Mouse (Mus musculus): Measurements from ENCODE around the gene Ascl2. TPM values are rescaled to one million over a fixed set of nuclear protein-coding genes. Genes with fewer than 3 reads are reported as not detected.

Gene Ascl2
- total and polyA plus RNA-seq, 2 experiments from 2014 or later: 0.44 TPM; not detected in 1

DNA sequence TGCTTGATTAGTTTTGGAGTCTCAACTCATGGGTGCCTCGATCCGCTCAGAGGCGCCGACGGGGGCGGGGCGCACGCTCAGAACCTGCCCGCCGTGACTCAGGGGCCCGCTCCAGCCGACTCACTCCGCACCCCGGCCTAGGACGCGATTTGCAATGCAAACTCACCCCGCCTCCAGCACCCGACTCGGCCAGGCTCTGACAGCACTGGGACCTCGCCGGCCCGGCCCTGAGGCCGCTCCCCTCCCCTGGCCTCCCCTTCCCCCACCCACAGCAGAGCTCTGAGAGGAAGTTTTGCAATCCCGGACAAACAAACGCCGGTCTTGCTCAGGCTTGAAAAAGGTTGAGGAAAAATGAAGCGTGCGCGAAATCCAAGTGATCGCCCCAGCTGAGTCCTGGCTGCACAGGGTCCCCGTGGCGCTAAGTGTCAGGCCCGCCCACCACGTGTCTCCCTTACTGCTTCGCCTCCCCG lies 1.6 kb downstream of the Ascl2 start:
- ATAC-seq (no peak), DNase-seq (no peak)
- Histone ChIP-seq H3K4me3 (ENCODE audit: low read depth, low read length) (peak overlapping the region; percentile 42), H3K4me2 (ENCODE audit: low read depth) (peak overlapping the region; percentile 92), H3K36me3 (ENCODE audit: insufficient read depth) (no peaks in the 10 kb centered on the region), H3K9ac (peak overlapping the region; percentile 37), H3K27ac (ENCODE audit: low read depth, low read length) (no peak overlapping the region), H3K9me3 (ENCODE audit: low read length) (no peaks in the 10 kb centered on the region), H3K4me1 (ENCODE audit: insufficient read depth) (no peaks in the 10 kb centered on the region), H3K27me3 (ENCODE audit: insufficient read depth, low read length) (peaks cover 53% of the 10 kb centered on the region)
- 0% methylated on average over 36 of the region's 36 CpGs for WGBS
- no peak for TF ChIP-seq CTCF (IDR thresholded peaks at IDR 0.05; ENCODE audit: low read depth)

DNA sequence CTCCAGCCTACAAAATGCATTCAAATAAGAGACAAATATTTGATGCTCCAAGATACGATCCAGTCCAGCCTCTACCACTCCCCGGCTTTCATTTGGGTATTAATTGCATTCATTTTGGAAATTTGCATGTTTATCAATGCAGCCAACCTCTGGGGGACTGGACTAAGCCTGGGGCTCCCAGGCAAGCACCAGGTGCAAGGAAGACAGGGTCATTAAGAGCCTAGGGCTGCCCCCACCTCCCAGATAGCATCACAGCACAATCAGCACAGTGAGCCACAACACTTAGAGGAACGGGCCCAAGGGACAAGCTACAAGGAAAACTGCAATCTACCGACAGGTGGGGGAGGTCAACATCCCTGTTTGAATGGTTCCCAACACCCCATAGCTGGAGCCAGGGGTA lies 9.3 kb downstream of the Ascl2 start:
- TF ChIP-seq CTCF (IDR thresholded peaks at IDR 0.05; ENCODE audit: low read depth): no peak
- Histone ChIP-seq H3K4me3 (ENCODE audit: low read depth, low read length) (no peak overlapping the region), H3K4me2 (ENCODE audit: low read depth) (no peak overlapping the region), H3K9me3 (ENCODE audit: low read length) (no peaks in the 10 kb centered on the region), H3K36me3 (ENCODE audit: insufficient read depth) (no peaks in the 10 kb centered on the region), H3K9ac (no peak overlapping the region), H3K27ac (ENCODE audit: low read depth, low read length) (no peak overlapping the region), H3K27me3 (ENCODE audit: insufficient read depth, low read length) (no peaks in the 10 kb centered on the region; the same call in 1 of the 2 replicates), H3K4me1 (ENCODE audit: insufficient read depth) (no peaks in the 10 kb centered on the region)
- ATAC-seq: no peak
- 67% methylated on average over 4 of the region's 4 CpGs for WGBS
- DNase-seq: no peak

DNA sequence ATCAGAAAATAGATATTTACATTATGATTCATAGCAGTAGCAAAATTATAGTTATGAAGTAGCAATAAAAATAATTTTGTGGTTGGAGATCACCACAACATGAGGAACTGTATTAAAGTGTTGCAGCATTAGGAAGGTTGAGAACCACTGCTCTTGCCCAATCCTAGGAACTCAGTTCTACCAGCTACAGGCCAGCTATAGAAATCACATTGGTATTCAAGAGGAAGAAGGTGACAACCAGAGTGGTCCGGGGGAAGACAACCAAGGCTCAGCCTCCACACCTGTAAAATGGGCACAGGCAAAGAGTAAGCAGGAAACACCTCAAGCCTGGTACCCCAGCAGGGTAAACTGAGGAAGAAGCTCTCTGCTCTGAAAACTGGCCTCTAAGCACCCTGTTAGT lies 10.2 kb downstream of the Ascl2 start:
- DNase-seq (no peak), ATAC-seq (no peak)
- no peak for TF ChIP-seq CTCF (IDR thresholded peaks at IDR 0.05; ENCODE audit: low read depth)
- Histone ChIP-seq H3K4me1 (ENCODE audit: insufficient read depth) (no peaks in the 10 kb centered on the region), H3K27ac (ENCODE audit: low read depth, low read length) (no peak overlapping the region), H3K9ac (no peak overlapping the region), H3K36me3 (ENCODE audit: insufficient read depth) (no peaks in the 10 kb centered on the region), H3K4me3 (ENCODE audit: low read depth, low read length) (no peak overlapping the region), H3K9me3 (ENCODE audit: low read length) (no peaks in the 10 kb centered on the region), H3K4me2 (ENCODE audit: low read depth) (no peak overlapping the region), H3K27me3 (ENCODE audit: insufficient read depth, low read length) (no peaks in the 10 kb centered on the region; the same call in 1 of the 2 replicates)
- whole genome bisulfite sequencing: 97% methylated on average over 1 of the region's 1 CpGs

DNA sequence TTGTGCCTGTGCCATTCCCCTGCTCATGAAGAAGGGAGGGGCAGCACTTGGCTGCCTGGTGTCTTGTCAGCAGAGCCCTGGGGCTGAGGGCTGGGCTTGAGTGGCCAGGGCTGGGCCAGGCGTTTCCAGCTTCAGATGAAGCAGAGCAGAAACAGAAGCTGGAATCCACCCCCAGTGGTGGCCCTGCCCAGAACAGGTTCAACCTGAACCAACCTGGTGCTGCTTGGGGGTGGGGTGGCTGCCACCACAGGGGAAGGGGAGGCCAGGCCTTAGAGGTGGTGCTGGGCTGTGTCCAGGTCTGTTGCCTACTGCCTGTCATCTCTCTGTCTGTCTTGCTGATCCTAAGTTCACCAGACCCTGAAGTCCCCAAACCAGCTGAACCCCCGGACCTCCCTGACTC lies 13.0 kb downstream of the Ascl2 start:
- TF ChIP-seq CTCF (IDR thresholded peaks at IDR 0.05; ENCODE audit: low read depth): no peak
- Histone ChIP-seq H3K36me3 (ENCODE audit: insufficient read depth) (no peaks in the 10 kb centered on the region), H3K27me3 (ENCODE audit: insufficient read depth, low read length) (no peaks in the 10 kb centered on the region), H3K4me1 (ENCODE audit: insufficient read depth) (no peaks in the 10 kb centered on the region), H3K9ac (no peak overlapping the region), H3K4me2 (ENCODE audit: low read depth) (no peak overlapping the region), H3K27ac (ENCODE audit: low read depth, low read length) (no peak overlapping the region), H3K4me3 (ENCODE audit: low read depth, low read length) (no peak overlapping the region), H3K9me3 (ENCODE audit: low read length) (no peaks in the 10 kb centered on the region)
- ATAC-seq (no peak), DNase-seq (no peak)
- 76% methylated on average over 2 of the region's 2 CpGs for WGBS

DNA sequence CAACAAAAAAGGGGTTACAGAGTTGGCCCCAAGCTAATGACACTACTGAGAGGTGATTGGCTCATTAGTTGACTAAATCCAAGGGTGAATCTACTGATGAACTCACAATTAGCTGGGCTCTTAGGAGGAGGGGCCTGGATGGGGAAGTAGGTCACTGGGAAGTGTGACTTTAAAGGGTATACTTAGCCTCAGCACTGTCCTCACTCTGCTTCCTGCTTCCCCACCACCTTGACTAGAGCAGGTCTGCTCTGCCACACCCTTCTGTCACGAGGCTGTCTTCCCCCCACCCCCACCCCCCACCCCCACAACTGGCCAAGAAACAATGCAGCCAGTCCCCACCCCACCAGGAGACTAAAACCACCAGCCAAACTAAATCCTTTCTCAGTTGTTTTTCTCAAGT lies 19.5 kb downstream of the Ascl2 start:
- Histone ChIP-seq H3K4me2 (ENCODE audit: low read depth) (no peak overlapping the region), H3K27ac (ENCODE audit: low read depth, low read length) (no peak overlapping the region), H3K9ac (no peak overlapping the region), H3K36me3 (ENCODE audit: insufficient read depth) (no peaks in the 10 kb centered on the region), H3K4me3 (ENCODE audit: low read depth, low read length) (no peak overlapping the region), H3K4me1 (ENCODE audit: insufficient read depth) (no peaks in the 10 kb centered on the region), H3K27me3 (ENCODE audit: insufficient read depth, low read length) (no peaks in the 10 kb centered on the region), H3K9me3 (ENCODE audit: low read length) (no peaks in the 10 kb centered on the region)
- ATAC-seq (no peak), DNase-seq (no peak)
- TF ChIP-seq CTCF (IDR thresholded peaks at IDR 0.05; ENCODE audit: low read depth): no peak
- 7% methylated on average over 1 of the region's 1 CpGs for WGBS

DNA sequence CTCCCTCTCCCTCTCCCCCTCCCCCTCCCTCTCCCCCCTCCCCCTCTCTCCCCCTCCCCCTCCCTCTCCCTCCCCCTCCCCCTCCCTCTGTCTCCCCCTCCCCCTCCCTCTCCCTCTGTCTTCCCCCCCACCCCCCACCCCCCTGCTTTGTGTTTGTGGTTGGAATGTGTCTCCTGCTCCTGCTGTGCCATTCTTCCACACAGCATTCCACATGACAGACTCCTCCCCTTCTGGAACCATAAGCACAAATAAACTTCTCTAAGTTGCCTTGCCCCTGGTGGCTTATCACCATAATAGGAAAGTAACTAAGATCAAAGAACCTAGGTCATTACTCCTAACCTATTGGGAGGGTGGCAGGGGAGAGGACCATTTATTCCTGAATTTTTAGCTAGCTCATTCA lies 31.4 kb downstream of the Ascl2 start:
- no peaks in the 10 kb centered on the region for H3K27me3 ChIP-seq (ENCODE audit: insufficient read depth, low read length)
- H3K4me2 ChIP-seq (ENCODE audit: low read depth): no peak overlapping the region
- no peak overlapping the region for H3K9ac ChIP-seq
- no peaks in the 10 kb centered on the region for H3K4me1 ChIP-seq (ENCODE audit: insufficient read depth)
- ATAC-seq (no peak), DNase-seq (no peak)
- H3K27ac ChIP-seq (ENCODE audit: low read depth, low read length): no peak overlapping the region
- no peaks in the 10 kb centered on the region for H3K9me3 ChIP-seq (ENCODE audit: low read length)
- H3K36me3 ChIP-seq (ENCODE audit: insufficient read depth): no peaks in the 10 kb centered on the region
- TF ChIP-seq CTCF (IDR thresholded peaks at IDR 0.05; ENCODE audit: low read depth): no peak
- no peak overlapping the region for H3K4me3 ChIP-seq (ENCODE audit: low read depth, low read length)

DNA sequence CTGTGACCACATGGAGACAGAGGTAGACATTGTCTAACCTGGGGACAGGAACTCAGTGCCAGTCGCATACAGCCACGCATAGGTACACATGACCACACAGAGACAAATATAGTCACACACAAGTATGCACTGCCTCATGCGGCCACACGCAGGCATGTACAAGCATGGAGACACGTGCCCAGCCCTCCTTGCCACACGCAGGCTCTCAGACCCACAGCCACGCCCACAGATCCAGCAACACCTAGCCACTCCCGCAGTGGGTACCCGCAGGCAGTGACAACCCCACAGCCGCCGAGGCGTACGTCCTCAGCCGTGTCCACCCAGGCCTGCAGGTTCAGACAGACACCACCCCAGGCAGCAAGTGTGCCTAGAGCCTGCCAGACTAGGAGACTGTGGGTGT lies 33.4 kb downstream of the Ascl2 start:
- H3K4me2 ChIP-seq (ENCODE audit: low read depth): no peak overlapping the region
- TF ChIP-seq CTCF (IDR thresholded peaks at IDR 0.05; ENCODE audit: low read depth): no peak
- H3K27ac ChIP-seq (ENCODE audit: low read depth, low read length): no peak overlapping the region
- WGBS: 88% methylated on average over 14 of the region's 14 CpGs
- no peak for DNase-seq
- no peaks in the 10 kb centered on the region for H3K4me1 ChIP-seq (ENCODE audit: insufficient read depth)
- no peak overlapping the region for H3K9ac ChIP-seq
- no peak for ATAC-seq
- H3K27me3 ChIP-seq (ENCODE audit: insufficient read depth, low read length): no peaks in the 10 kb centered on the region
- no peak overlapping the region for H3K4me3 ChIP-seq (ENCODE audit: low read depth, low read length)
- H3K9me3 ChIP-seq (ENCODE audit: low read length): no peaks in the 10 kb centered on the region
- no peaks in the 10 kb centered on the region for H3K36me3 ChIP-seq (ENCODE audit: insufficient read depth)

DNA sequence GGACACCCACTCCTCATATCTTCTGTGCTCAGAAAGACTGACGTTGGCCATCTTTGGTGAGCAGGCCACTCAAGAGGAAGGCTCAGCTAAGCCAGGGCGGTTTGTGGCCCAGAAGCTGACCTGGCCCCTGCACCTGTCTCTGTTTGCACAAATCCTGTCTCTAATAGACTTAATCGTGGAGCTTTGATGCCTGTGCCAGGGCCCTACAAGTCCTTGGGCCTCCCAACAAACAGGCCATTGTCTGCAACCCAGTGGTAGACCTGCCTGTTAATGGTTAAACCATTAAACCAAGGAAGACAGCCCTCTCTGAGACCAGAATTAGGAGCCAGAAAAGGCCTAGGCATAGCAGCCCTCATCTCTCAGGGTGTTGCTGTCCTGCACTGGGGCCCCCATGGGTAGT lies 36.6 kb downstream of the Ascl2 start:
- 60% methylated on average over 3 of the region's 3 CpGs for WGBS
- no peak for TF ChIP-seq CTCF (IDR thresholded peaks at IDR 0.05; ENCODE audit: low read depth)
- DNase-seq (no peak), ATAC-seq (no peak)
- Histone ChIP-seq H3K27ac (ENCODE audit: low read depth, low read length) (no peak overlapping the region), H3K4me2 (ENCODE audit: low read depth) (no peak overlapping the region), H3K9me3 (ENCODE audit: low read length) (no peaks in the 10 kb centered on the region), H3K4me1 (ENCODE audit: insufficient read depth) (no peaks in the 10 kb centered on the region), H3K36me3 (ENCODE audit: insufficient read depth) (no peaks in the 10 kb centered on the region), H3K4me3 (ENCODE audit: low read depth, low read length) (no peak overlapping the region), H3K27me3 (ENCODE audit: insufficient read depth, low read length) (no peaks in the 10 kb centered on the region), H3K9ac (no peak overlapping the region)

Measured in forebrain, postnatal 0 days (tissue).